Mouse (Mus musculus) bone marrow macrophage, adult 2 months (primary cell): ENCODE results near the gene Them5.

Experiments
- CTCF ChIP-seq: IDR thresholded peaks from 2 replicates; pipeline ENCODE4 v1.5.1; 2012; ENCODE audit warnings: low read depth, mild to moderate bottlenecking, low read length, moderate library complexity
- POLR2A ChIP-seq: IDR thresholded peaks from 2 replicates; pipeline ENCODE4 v1.6.1; 2012; ENCODE audit warnings: mild to moderate bottlenecking, low read depth, low read length, borderline replicate concordance

DNA sequence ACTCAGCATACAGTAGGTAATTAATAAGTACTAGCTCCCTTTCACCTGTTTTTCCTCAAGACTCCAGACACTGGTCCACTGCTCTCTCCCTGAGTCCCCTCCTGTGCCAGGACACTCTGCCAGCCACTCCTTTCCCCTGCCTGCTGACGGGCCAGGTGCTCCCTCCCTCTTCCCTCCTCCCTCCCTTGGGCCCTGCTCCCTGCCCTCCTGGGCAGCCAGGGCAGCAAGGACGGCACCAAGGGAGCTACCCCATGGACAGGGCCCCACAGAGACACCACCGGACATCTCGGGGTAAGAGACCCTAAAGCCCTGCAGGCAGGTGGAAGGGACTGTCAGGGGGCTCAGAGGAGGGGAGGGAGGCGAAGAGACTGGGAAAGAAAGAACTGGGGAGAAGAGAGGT is 30.7 kb downstream of the Them5 start, which contains the start of gene Rorc:
- no peak for TF ChIP-seq POLR2A
- TF ChIP-seq CTCF = no peak
